Mouse (Mus musculus): Measurements from ENCODE around the gene Best3.

Best3 gene

GRCm38 (mm10) chr10:116986264-116987082, at the start of gene Best3:
Best3 (plus strand) TSS chr10:116986314.
- no peak for DNase-seq

DNA sequence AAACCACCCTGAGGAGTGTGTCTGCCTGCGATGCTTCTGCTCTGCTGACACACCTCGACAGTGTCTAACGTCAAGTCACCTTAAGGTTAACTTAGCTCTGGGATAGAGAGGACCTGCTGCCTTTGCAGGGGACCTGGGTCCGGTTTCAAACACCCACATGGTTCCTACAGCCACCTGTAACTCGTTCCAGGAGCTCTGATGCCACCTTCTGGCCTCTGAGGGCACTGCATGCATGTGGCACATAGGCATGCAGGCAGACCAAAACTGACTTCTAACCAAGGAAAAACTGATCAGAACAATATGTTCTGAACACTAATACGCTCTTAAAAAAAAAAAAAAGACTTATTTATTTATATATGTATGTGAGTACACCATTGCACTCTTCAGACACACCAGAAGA, 43.1 kb upstream of the Best3 start:
- DNase-seq: peak; percentile 45

DNA sequence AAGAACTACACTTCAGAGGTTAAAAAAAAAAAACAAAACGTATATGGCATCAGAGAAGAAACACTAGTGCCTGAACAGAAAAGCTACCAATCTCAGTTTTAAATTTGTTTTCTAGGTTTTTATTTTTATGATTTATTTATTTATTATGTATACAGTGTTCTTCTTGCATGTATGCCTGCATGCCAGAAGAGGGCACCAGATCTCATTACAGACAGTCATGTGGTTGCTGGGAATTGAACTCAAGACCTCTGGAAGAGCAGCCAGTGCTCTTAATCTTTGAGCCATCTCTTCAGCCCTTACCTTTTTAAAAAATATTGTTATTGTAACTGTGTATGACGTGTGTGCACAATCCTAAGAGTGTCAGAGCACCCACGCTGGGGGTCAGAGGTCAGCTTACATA, 42.0 kb upstream of the Best3 start:
- no peak for DNase-seq

DNA sequence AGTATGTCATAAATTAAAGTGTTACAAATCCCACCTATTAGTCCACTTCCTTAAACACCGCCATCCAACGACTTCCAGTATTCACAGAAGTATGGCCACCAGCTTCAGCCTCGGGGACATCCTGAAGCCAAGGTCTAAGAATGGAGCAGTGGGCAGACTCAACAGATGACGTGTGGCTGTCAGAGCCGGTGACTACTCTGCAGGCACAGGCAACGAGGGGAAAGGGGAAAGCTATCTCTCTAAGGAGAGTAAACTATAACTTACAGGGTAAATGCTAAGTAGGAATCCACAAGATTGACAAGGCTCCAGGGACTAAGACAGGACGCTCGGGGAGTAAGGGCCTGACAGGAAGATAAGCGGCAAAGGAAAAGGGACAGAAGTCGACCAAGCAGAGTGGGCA, 41.2 kb upstream of the Best3 start:
- DNase-seq: no peak

- peak; percentile 54 for DNase-seq
Measured at GRCm38 (mm10) chr10:116948414-116948813, 37.7 kb upstream of the Best3 start.

- peak; percentile 51 for DNase-seq
Measured at GRCm38 (mm10) chr10:116949111-116950008, 36.8 kb upstream of the Best3 start.

- peak; percentile 96 for DNase-seq
Measured at GRCm38 (mm10) chr10:116950009-116950769, 35.9 kb upstream of the Best3 start, which contains the start of gene Rab3ip. Rab3ip (minus strand) TSS chr10:116950769.

- DNase-seq: no peak
Measured at GRCm38 (mm10) chr10:116950886-116951285, 35.2 kb upstream of the Best3 start.

DNA sequence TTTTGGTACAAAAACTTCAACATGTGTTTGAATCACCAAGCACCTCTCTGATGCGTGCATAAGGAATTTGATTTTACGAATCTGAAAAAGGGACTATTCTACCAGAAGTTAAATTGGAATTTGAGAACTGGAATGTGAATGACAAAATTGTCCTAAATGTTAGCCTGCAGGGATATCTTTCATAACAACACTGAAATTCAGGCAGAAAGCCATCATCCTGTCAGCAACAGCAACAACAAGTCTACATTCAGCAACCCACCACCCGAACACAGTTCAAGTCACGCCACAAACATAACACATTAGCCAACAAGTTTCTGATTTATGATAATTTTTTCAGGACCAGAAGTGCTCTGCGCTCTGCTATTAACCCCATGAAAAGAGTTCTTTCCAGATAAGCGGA, 30.9 kb upstream of the Best3 start:
- no peak for DNase-seq

GRCm38 (mm10) chr10:116956483-116957158, 29.5 kb upstream of the Best3 start:
- no peak for DNase-seq

DNA sequence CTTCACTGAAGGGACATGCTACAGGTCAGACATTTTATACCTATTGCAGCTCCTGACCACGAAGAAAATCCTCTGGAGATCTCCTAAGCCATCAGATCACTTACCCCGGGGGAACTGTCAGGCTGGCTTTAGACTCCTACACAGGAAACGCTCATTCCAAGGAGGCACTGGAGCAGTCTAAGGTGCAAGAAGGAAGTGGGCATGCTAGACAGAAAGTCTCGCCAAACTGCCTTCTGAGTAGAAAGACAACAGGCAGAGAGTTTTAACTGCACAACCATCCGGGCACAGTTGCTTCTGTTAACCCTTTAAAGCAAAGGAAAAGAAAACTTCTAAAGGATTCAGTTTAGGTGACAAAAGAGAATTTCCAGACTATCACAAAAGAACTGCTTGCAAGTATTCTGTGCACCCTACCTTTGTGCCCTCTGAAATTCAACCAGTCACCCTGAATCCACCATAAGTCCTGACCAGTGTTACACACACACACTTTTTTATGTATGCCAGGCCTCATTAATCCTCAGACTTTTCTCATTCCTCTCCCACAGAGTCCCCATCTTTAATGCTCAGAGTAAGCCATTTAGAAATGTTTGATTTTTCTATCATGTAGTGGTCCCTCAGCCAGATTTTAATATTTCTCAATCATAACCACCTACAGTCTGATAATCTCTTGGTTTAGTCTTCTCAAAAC, 28.1 kb upstream of the Best3 start:
- peak; percentile 49 for DNase-seq

GRCm38 (mm10) chr10:116962152-116962551, 24.0 kb upstream of the Best3 start:
- peak; percentile 35 for DNase-seq

- no peak for DNase-seq
Measured at GRCm38 (mm10) chr10:116962803-116963202, 23.3 kb upstream of the Best3 start.

GRCm38 (mm10) chr10:116964084-116964483, 22.0 kb upstream of the Best3 start:
- no peak for DNase-seq

- no peak for DNase-seq
Measured at GRCm38 (mm10) chr10:116964571-116964970, 21.5 kb upstream of the Best3 start.

- DNase-seq: peak; percentile 52
Measured at GRCm38 (mm10) chr10:116965297-116965696, 20.8 kb upstream of the Best3 start.

DNA sequence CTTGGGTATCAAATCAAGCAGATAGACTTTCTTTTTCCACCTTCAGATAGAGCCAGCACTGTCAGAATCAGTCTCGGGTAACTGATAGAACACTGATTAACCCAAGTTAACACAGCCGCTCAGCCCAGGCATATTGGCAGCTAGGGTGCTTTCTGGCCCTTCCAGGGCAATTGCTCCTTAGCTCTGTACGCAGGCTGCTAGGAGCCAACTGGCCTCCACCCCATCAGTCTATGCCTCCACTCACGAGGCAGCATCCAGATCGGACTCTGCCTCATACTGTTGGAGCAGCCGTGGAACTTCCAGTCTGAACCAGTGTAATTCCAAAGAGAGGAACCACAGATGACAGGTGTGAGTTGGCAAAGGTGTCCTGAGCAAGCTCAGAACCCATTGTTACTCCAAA, 20.0 kb upstream of the Best3 start:
- peak; percentile 72 for DNase-seq

DNA sequence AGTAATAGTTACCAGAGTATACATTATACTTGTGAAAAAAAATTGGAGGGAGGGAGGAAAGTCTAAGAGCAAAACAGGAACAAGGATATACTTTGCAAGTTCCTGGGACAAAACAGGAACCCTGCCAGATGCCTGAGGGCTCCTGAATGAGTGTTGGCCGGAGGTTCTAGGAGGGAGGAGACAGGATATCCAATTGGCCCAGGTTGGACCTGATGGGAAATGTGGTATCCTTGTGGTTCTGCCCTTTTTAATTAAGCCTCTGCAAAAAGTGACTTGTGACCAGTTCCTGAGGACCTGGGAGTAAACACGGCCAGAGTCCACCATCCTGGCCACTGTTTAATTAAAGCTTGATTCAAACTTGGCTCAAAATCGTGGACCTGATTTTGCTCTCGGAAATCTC, 17.4 kb upstream of the Best3 start:
- DNase-seq: peak; percentile 64

DNA sequence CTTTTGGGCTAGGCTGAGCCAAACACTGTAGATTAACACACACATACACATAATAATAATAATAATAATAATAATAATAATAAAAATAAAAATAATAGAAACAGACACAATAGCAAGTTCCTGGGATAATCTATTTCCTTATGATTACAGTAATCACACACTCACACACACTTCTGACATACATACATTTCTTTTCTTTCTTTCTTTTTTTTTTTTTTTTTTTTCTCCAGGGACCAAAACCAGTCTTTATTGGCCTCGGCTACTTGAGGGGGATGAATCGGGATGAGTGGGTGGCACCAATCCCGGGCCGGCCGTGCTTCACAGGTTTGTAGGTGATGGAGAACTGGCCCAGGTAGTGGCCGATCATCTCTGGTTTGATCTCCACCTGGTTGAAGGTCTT, 13.6 kb upstream of the Best3 start, which contains the start of gene Gm10271:
Gene Gm10271 (minus strand): TSS at position 101 of the 400 bp plus-strand sequence.
- no peak for DNase-seq

- no peak for DNase-seq
Measured at GRCm38 (mm10) chr10:116977455-116977854, 8.7 kb upstream of the Best3 start.

DNA sequence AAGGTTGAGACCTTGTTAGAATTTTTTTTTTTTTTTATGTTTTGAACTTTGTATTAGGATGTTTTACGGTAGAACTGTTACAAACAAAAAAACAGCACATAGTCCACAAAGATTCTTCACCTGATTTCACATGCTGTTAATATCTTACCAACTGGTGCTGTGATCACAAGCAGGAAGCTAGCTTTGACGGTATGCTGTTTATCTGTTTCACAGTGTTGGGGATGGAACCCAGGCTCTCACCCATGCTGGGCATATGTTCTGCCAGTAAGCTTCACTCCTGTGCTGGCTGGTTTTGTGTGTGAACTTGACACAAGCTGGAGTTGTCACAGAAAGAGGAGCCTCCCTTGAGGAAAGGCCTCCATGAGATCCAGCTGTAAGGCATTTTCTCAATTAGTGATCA, 8.3 kb upstream of the Best3 start:
- DNase-seq: peak; percentile 34

GRCm38 (mm10) chr10:116978841-116979240, 7.3 kb upstream of the Best3 start:
- DNase-seq: no peak

Data from kidney, postnatal 10 days (tissue).